Mouse (Mus musculus): ENCODE data around the gene Focad. TPM values are rescaled to one million over a fixed set of nuclear protein-coding genes. Genes with fewer than 3 reads are reported as not detected.

Focad gene
- total RNA-seq, 1 experiment from 2014 or later = 5.7 TPM

DNA sequence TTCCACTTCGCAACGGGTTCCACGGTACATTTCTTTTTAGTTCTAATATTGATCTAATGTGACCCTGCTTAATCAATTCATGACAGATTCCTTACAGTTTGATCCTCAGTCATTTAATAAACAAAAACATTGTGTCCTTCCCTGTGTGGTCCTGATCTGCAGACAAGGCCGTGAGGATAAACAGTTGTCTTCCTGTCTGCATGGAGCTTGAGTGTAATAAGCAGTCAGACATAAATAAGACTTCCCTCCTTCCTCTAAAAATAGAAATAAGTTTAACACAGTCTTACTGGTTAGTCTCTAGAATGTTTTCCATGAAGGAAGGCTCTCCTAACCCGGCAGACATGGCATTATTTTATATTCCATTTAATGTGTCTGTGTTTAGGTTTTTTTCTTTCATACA, 102.8 kb downstream of the Focad start:
- ATAC-seq (ENCODE audit: extremely low read depth, insufficient number of reproducible peaks, low FRiP score, poor library complexity, severe bottlenecking) = no peak

DNA sequence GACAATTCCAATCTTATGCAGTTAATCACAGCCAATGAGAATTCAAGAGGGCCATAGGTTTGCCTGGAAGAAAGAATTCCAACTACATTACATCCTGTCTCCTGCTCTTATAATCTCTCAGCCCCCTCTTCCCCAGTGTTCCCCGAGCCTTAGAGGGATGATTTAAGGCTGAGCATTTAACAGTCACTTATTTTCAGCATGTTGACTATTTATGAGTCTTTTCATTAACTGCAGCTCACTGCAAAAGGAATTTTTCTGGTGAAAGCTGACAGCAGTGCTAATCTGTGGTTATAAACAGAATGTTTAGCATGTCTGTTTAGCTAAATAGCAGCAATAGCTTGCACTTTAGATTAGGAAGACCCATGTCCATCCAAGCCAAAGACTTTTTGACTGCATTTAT, 104.8 kb downstream of the Focad start:
- ATAC-seq (ENCODE audit: extremely low read depth, insufficient number of reproducible peaks, low FRiP score, poor library complexity, severe bottlenecking) = no peak

DNA sequence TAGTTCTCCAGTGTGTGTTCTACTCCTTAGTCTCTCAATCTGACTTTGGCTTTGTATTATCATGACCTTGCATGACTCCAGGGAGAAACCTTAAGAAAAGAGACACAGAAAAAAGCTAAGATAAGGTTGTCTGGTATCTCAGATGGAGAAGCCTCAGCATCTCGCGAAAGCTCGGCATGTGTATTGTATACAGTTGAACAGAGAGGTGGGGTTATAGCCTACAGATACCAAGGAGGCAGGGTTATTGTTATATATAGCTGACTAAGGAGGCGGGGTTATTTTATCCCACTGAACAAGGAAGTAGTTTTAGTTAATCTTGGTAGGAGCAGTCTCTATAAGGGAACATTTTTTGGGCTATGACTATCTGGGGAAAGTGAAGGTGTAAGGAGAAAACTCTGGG, 106.6 kb downstream of the Focad start:
- no peak for ATAC-seq (ENCODE audit: extremely low read depth, insufficient number of reproducible peaks, low FRiP score, poor library complexity, severe bottlenecking)

DNA sequence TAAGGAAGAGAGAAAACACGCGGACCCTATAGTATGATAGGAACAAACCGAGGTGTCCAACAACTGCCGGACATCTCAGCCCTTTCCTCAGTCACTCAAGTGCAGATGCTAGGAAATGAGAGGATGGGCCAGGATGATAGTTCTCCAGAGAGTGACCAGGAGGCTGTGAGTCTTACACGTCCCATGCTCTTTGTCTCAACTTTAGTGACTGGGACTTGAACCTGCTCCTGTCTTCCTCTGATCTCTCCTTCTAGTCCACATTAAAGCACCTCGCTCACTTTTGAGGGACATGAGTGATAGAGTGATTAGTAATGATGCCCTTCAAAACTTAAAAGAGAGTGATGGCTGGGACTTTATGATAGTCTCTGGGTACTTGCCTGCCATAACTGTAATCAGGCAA, 114.2 kb downstream of the Focad start:
- ATAC-seq (ENCODE audit: extremely low read depth, insufficient number of reproducible peaks, low FRiP score, poor library complexity, severe bottlenecking) = no peak

DNA sequence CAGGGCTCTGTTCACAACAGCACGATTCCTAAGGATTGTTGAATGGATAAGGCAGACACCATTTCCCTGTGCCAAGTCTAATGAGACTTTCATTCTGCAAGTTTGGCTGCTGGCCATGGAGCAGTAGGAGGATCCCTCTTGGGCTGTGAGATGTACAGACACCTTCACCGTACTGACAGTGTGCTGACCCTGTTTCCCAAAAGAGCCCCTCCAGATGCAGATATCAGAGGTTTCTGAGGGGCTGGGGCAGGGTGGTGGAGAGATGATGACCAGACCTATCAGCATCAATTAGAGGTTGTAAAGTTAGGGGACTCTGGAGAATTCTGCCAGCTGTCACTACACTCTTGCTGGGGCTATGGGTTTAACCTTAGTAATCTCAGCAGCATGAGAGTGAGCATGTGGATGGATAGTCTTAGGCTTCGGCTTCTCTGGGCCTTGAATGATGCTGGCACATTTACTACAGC, 115.0 kb downstream of the Focad start:
- no peak for ATAC-seq (ENCODE audit: extremely low read depth, insufficient number of reproducible peaks, low FRiP score, poor library complexity, severe bottlenecking)

DNA sequence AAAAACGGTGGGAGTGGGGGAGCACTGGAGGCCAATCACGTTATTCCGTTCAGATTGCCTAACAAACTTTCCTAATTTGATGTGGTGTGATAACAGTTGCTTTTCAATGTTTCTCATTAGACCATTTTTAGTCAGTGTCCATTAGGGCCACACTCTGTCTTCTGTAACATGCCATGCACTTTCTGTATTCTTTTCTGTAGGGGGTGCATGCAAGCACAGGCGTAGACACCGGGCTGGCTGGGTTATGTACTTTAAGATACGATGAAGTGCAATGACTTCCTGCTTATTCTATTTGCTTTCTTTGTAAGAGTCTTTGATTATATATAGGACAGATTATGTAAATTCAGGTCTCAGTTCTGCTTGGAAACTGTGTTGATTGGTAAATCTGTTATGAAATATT, 116.2 kb downstream of the Focad start:
- no peak for ATAC-seq (ENCODE audit: extremely low read depth, insufficient number of reproducible peaks, low FRiP score, poor library complexity, severe bottlenecking)

DNA sequence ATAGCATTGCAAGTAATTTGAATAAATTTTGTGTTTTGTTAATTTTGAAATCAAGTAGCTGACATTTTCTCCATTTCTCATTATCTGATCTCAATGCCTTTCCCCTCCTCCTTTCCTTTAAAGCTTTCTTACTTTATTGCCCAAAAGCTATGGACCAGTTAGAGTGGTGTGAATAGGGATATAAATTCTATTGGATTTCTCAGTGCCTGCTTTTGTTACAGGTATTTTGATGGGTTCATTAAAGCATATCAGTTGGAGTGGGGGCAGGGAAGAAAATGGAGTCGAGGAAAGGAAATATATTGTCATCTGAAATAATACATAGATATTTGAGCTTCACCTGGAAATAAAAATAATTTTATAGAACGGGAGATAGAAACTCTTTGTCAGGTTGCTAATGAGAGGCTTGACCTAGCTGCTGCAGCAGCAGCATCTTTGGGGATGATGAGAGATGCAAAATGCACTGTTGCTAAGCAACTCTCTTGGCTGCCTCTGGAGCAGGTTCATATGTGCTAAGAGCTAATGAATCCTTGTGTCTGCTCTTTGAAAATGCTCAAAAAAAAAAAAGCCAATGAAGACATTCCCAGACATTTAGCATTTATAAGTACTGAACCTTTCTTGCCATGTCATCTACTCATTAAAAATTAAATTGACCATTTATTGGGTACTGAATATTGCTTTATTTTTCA, 116.9 kb downstream of the Focad start:
- no peak for ATAC-seq (ENCODE audit: extremely low read depth, insufficient number of reproducible peaks, low FRiP score, poor library complexity, severe bottlenecking)

DNA sequence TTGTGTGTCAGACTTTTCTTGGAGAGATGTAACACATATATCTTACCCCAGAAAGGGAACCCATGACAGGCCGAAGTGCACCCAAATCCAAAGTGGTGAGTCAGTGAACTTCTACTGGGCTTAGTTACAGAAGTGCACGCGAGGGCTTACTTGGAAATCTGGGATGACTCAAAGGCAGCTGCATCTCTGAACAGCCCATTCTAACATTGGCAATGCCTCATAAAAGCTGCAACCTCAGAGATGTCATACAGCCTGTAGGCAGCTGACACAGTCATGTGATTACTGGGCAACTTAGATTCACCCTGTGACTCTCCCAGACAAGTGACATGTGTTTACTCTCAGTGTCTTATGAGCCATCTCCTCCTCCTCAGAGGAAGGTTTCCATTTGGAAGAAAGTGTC, 119.5 kb downstream of the Focad start:
- no peak for ATAC-seq (ENCODE audit: extremely low read depth, insufficient number of reproducible peaks, low FRiP score, poor library complexity, severe bottlenecking)

DNA sequence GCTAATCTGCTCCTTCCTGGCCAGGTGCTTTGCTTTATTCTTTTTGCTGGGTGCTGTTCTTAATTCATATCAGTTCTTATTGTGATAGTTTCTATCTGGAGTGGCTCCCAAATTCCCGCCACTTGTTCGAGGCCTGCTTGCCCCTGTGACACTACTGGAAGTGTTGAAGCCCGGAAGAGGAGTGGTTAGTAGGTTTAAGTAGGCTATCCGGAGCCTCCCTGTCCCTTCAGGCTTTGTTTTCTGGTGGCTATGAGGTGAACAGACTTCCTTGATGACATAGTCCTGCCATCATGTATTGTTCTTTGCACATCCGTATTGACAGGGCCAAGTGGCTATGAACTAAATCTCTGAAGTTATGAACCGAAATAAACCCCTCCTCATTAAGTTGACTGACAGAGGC, 123.9 kb downstream of the Focad start:
- ATAC-seq (ENCODE audit: extremely low read depth, insufficient number of reproducible peaks, low FRiP score, poor library complexity, severe bottlenecking) = no peak

DNA sequence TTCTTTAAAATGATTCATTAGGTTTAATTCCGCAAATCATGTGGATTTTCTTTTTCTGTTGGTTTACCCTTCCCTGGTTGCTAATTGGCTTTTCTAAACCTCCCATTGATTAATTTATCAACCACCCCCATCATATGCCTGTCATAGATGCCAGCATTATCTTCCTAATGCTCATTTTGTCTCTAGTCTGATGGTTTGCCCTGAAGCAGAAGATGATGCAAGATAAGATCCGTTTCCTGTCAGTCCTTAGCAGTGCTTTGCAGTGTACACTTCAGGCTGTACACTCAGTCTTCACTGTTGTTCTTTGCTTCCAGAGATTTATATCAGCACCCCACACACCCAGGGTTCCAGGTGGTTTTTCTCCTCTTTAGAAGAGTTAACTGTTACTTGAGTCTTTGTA, 124.4 kb downstream of the Focad start:
- ATAC-seq (ENCODE audit: extremely low read depth, insufficient number of reproducible peaks, low FRiP score, poor library complexity, severe bottlenecking) = no peak

DNA sequence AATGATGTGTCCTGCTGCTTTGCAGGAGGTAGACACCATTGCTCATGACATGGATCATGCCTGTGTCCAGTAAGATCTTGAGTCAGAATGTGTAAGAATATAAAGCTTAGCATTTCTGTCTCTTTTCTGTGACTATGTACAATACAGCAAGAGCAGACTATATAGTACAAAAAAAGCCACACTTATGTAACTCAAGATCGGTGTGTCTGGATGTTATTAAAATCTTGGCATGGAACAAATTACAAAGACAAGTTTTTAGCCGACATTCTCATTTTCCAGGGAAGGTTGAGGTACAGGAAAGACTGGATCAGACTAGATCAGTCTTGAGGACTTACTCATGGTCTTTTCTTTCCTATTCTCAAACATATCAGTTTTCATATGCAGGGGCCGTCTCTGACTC, 136.9 kb downstream of the Focad start:
- ATAC-seq (ENCODE audit: extremely low read depth, insufficient number of reproducible peaks, low FRiP score, poor library complexity, severe bottlenecking) = no peak

DNA sequence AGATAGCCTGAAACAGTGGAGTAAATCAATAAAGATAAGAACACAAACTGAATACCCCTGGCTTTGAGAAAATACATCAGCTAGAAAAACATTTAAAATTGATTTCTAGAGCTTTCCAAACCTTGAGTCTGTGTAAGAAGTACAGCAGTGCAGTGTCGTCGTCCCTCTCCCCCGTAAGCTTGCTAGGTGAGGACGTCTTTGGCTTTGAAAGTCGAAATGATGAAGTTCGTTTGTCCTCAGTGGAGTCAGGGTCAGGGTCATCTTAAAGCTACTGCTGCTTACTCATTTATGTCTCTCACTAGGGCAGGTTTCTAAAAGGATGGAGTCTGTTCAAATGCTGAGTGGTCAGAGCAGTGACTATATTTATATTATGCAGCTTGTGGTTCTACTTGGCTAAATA, 141.5 kb downstream of the Focad start:
- no peak for ATAC-seq (ENCODE audit: extremely low read depth, insufficient number of reproducible peaks, low FRiP score, poor library complexity, severe bottlenecking)

DNA sequence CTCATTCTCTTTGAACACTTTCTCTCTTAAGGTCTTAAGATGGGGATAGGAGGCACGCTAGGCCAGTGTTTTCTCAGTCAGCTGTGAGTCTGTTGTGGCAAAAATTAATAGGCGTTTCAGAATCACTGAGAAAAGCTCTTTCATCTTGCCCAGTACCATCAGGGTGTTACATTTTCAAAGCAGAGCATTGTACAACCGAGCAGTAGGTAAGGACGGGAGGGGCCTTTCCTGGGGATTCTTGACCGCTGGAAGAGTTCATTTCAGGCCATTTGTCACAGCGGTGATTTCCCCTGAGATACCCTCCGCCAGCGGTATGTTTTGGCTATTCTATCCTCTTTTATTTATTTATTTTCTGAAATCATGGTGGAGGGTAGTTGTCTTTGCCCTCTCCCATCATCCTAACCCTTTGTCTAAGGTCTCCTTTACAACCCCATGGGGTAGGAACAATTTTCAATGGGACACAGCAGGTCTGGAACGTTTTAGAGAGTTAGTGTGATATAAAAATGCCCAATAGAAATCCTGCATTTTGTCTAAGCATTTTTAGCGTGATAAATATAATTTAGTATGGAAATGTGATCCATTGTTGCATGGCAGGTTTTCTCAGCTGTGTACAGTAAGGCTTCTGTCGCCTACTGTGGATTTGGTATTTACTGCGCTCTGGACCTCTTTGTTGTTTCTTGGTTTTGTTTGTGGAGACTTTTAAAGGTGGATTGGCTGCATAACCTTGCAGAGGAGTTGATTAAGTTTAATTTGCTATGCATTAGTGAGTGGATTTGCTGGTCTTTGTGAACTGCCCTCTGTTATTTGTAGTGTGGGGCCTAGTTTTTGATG, 142.7 kb downstream of the Focad start:
- ATAC-seq (ENCODE audit: extremely low read depth, insufficient number of reproducible peaks, low FRiP score, poor library complexity, severe bottlenecking) = no peak

DNA sequence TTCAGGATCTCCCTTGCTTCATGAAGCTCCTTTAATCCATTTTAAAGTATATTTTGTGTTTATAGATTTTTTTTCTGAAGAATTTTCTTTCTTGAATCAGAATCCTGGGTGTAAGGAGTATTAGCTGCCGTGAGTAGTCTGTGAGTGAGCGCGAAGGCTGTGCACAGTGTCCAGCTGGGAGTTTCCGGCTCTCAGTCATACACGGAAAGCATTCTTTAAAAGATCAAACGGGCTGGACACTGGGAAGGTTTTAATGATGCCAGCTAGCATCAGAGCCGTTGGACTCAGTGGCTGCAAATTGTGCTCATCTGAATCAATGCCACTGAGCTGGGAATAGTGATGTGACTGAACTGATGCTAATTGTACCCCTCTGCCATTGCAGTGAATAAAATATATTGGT, 143.9 kb downstream of the Focad start:
- ATAC-seq (ENCODE audit: extremely low read depth, insufficient number of reproducible peaks, low FRiP score, poor library complexity, severe bottlenecking) = no peak

DNA sequence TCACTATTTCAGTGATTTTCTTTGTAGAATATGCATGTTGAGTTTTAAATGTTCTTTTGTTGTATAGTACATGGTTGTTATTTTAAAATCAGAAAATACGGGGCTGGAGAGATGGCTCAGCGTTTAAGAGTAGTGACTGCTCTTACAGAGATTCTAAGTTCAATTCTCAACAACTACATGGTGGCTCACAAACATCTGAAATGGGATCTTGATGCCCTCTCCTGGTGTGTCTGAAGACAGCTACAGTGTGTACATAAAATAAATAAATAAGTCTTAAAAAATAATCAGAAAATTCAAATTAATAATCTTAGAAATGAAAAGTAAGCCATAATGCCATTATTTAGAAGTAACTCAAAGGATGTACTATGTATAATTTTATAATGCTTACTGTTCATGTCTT, 149.4 kb downstream of the Focad start:
- ATAC-seq (ENCODE audit: extremely low read depth, insufficient number of reproducible peaks, low FRiP score, poor library complexity, severe bottlenecking) = no peak

DNA sequence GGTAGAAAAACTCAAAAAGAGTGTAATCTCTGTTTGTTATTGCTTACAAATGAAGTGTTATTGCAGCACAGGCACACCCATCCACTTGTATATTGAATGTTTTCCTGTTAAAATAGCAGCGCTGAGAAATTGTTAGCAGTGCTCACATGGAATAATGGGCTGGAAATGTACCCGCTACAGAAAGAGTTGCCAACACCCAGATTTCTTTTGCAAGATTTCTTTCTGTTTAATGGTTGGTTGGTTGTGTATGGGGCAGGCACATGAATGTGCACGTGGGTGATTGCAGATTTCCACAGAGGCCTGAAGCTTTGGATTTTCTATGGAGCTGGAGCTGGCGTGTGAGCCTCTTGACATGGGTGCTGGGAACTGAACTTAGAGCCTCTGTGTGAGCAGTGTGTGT, 151.1 kb downstream of the Focad start:
- ATAC-seq (ENCODE audit: extremely low read depth, insufficient number of reproducible peaks, low FRiP score, poor library complexity, severe bottlenecking) = no peak

DNA sequence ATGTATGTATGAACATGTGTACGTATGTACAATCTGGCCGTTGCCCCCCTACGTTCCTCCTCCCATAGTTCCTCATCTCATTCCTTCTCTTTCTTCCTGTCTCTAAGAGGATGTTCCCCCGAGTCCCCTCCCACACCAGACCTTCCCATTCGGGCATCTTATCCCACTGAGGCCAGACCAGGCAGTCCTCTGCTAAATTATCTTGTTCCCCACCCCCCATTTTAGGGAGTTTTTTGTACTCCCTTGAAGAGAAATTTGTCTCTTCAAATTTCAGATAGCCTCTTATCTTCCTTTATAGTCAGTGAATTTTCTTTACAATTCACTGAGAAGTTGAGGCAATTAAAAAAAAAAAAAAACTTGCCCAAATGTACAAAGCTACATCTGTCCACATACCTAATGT, 166.9 kb downstream of the Focad start:
- ATAC-seq (ENCODE audit: extremely low read depth, insufficient number of reproducible peaks, low FRiP score, poor library complexity, severe bottlenecking) = no peak

DNA sequence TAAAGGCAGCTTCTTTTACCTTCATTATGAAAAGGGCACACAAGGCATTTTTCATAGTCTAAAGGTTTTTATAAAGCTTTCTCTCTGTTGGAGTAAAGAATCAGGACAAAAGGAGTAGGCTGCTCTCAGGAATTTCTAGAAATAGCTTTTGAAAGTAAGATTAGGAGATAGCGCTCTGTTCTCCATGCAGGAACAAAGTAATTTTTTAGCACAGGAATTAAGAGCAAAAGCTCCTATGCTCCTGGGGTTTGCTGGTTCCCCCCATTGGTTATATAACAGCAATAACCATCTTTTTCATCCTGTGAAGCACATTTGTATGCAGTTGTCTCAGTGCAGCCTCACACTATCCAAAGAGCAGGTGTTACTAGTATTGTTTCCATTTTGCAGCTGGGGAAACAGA, 170.1 kb downstream of the Focad start:
- ATAC-seq (ENCODE audit: extremely low read depth, insufficient number of reproducible peaks, low FRiP score, poor library complexity, severe bottlenecking) = no peak

DNA sequence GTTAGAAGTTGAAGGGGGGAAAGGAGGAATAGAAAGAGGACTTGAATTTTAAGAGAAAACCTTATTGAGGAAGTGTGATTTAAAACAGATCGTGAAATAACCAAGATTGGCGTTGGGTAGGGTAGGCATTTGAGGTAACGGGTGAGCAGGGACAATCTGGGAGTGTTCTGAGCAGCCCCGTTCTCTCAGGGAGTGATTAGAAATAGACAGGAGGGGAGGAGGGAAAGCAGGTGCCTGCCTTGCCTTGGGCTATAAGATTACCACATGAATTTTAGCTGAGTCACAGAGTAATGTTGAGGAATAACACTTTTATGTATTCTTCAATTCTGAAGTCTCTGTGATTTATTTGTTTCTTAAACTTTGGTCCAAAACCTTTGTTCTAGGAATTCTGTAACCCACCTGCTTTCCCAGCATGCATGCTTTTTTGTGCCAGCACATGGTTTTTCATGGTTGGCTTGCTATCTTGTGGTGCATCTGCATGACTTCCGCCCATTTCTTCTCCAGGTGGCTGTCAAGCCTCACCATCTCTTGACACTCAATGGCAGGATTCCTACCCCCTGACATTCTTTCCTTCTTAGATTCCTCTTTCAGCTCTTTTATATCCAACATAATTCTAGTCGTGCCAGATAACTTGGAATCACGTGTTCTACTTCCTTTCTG, 176.1 kb downstream of the Focad start:
- ATAC-seq (ENCODE audit: extremely low read depth, insufficient number of reproducible peaks, low FRiP score, poor library complexity, severe bottlenecking) = no peak

DNA sequence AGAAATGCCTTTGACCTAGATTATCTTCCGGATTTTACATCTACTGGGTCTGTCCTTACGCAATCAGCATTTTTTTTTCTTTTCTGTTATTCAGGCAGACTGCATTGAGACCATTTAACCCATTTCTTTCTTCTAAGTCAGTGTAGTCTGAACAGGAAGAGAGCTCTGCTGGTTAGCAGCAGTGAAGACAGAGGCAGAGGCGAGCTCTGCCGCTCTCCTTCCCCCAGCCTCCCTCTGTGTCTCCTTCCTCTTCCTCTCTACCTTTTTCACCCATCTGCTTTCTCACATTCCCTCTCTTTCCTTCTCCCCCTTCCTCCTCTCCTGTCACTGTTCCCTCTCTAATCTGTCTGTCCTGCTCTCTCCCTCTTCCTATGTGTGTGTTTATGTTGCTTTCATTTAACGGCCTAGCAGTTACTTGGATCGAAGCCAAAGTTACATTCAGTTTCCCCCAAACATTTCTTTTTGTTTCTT, 181.2 kb downstream of the Focad start:
- no peak for ATAC-seq (ENCODE audit: extremely low read depth, insufficient number of reproducible peaks, low FRiP score, poor library complexity, severe bottlenecking)

Data from neutrophil, adult 5-6 weeks (primary cell).